Mouse (Mus musculus): ENCODE measurements at regions not wholly inside any gene's neighbourhood (a gene's known extent, or its start where the extent isn't known, plus 50 kb on each side); places are given as distances from the start of the nearest gene placed in this dataset.
"Not testable (repeated sequence)": the region's sequence is repeated elsewhere in the genome, so short reads cannot be mapped to it uniquely, and the experiment has no call there.

DNA sequence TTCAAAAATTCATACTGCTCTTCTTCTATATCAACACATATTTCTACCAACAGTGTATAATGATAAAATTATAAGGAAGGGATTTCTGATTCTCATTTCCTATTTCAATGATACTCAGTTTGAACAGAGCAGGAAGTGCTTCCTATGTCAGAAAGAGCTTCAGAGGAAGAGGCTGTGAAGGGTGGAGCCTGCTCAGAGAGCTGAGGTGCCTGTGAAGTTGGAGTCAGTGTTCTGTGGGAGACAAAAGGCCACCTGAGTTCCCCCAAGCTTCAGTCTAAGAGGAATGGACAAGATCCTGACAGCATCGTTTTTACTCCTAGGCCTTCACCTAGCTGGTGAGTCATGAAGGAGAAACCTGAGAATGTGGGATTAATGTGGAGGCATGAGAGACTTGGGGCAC, 613.5 kb downstream of the Dad1 start:
- H3K36me3 ChIP-seq; H3K27me3 ChIP-seq; H3K4me3 ChIP-seq (replicated peaks); H3K4me1 ChIP-seq (replicated peaks); ATAC-seq (ENCODE audit: insufficient number of reproducible peaks, insufficient read depth, low FRiP score, low TSS enrichment, low read depth); H3K4me2 ChIP-seq; H3K9ac ChIP-seq (replicated peaks); H3K9me3 ChIP-seq; H3K27ac ChIP-seq: not testable (repeated sequence)
- 78% methylated on average over 1 of the region's 1 CpGs for WGBS

DNA sequence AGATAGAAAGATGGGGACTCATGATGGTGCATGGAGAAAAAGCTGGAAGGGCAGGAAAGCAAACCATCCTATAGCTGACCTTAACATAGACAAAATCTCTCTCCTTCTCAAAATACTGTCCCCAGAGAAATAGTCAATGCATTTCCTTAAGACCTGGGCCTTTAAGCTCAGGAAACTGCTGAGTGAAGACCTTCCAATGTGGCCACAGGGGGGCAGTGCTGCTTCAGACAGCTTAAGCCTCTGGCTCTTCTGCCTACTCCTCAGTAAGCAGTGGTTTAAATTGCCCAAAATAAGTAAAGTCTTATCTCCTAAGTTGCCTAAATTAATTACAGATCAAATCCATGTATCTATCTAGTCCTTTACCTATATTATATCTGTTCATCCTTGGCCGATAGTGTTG, 616.2 kb downstream of the Dad1 start:
- H3K9me3 ChIP-seq; H3K4me3 ChIP-seq (replicated peaks); H3K4me1 ChIP-seq (replicated peaks); H3K27ac ChIP-seq; H3K4me2 ChIP-seq; H3K9ac ChIP-seq (replicated peaks); H3K36me3 ChIP-seq; ATAC-seq (ENCODE audit: insufficient number of reproducible peaks, insufficient read depth, low FRiP score, low TSS enrichment, low read depth); H3K27me3 ChIP-seq: not testable (repeated sequence)
- 75% methylated on average over 1 of the region's 1 CpGs for WGBS

DNA sequence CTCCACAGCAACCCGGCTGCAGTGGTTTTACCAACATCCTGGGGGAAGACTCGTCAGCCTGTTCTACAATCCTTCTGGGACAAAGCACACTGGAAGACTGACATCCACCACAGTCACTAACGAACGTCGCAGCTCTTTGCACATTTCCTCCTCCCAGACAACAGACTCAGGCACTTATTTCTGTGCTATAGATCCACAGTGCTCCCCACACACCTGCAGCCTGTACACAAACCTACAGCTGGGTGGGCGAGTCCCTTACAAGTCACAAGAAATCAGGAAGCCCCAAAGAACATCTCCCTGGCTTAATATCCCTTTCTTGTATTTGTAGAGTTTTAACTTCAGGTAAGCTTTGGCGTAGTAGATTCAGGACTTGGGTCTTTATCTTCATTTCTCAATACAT, 618.7 kb downstream of the Dad1 start:
- H3K4me1 ChIP-seq (replicated peaks); H3K4me3 ChIP-seq (replicated peaks); H3K36me3 ChIP-seq; H3K9ac ChIP-seq (replicated peaks); H3K27me3 ChIP-seq; H3K9me3 ChIP-seq; H3K27ac ChIP-seq; H3K4me2 ChIP-seq; ATAC-seq (ENCODE audit: insufficient number of reproducible peaks, insufficient read depth, low FRiP score, low TSS enrichment, low read depth): not testable (repeated sequence)
- WGBS: 54% methylated on average over 7 of the region's 7 CpGs

DNA sequence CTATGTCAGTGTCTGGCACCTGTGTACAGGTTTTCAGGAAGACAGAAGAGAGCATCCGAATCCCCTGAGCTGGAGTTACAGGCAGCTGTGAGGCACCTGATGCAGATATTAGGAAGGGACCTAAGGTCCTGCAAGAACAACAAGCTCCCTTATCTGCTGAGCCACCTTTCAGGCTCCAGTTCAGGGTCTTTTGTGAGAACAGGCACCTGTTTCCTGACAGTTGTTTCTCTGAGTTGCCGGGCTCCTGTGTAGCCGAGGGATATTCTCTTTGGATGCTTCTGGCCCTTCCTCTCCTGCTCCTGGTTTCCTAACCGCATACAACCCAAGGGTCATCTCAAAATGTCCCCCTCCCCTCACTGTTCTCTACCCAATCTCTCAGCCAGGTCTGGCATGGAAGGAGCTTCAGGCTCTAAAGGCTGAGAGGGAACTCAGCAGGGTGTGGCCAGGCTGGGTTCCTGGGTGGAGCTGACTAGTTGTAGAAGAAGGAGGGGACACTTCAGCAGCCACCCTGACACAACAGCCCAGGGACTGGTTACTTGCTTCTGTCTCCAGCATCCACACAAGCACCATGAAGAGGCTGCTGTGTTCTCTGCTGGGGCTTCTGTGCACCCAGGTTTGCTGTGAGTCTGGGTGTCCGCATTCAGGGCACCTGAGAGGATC, 619.5 kb downstream of the Dad1 start:
- WGBS: 52% methylated on average over 5 of the region's 5 CpGs
- not testable (repeated sequence) for H3K4me1 ChIP-seq (replicated peaks); H3K4me3 ChIP-seq (replicated peaks); H3K4me2 ChIP-seq; H3K9ac ChIP-seq (replicated peaks); H3K27me3 ChIP-seq; H3K36me3 ChIP-seq; H3K9me3 ChIP-seq; ATAC-seq (ENCODE audit: insufficient number of reproducible peaks, insufficient read depth, low FRiP score, low TSS enrichment, low read depth); H3K27ac ChIP-seq

DNA sequence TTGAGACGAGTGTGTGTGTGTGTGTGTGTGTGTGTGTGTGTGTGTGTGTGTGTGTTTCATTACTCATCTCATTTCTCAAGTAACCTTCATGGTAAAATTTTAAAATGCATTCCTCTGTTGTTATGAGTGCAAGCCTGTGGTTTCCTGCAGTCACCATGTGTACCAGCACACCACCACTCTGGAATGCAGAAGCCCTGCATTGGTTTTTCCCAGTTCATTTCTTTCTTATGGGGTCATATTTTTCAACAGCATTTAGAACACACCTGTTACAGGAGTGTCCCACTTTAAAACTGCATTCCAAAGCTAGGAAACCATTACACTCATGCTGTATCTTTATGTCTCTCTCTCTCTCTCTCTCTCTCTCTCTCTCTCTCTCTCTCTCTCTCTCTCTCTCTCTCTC, 620.2 kb downstream of the Dad1 start:
- not testable (repeated sequence) for H3K9ac ChIP-seq (replicated peaks); H3K4me2 ChIP-seq; H3K9me3 ChIP-seq; H3K36me3 ChIP-seq; H3K4me3 ChIP-seq (replicated peaks); H3K4me1 ChIP-seq (replicated peaks); ATAC-seq (ENCODE audit: insufficient number of reproducible peaks, insufficient read depth, low FRiP score, low TSS enrichment, low read depth); H3K27ac ChIP-seq; H3K27me3 ChIP-seq
- 63% methylated on average over 1 of the region's 1 CpGs for WGBS

DNA sequence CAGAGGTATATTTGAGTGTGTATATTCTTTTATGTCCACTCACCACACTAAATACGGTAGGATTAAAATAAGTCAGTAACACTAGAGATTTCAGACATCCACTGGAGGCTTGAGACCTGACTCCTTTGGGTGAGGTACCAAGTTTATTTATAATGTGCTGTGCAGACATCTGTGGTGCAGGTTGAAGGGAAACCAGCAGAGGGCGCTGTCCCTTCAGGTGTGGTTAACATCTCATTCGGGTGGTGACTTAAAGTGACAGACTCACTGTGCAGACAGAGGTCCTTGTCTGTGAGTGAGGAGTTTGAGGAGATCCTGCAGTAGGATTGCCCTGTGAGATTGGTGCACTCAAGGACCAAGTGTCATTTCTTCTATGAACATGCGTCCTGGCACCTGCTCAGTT, 632.5 kb downstream of the Dad1 start:
- WGBS: 58% methylated on average over 4 of the region's 4 CpGs
- H3K4me2 ChIP-seq; H3K36me3 ChIP-seq; H3K4me1 ChIP-seq (replicated peaks); H3K9ac ChIP-seq (replicated peaks); H3K9me3 ChIP-seq; ATAC-seq (ENCODE audit: insufficient number of reproducible peaks, insufficient read depth, low FRiP score, low TSS enrichment, low read depth); H3K27me3 ChIP-seq; H3K27ac ChIP-seq; H3K4me3 ChIP-seq (replicated peaks): not testable (repeated sequence)

DNA sequence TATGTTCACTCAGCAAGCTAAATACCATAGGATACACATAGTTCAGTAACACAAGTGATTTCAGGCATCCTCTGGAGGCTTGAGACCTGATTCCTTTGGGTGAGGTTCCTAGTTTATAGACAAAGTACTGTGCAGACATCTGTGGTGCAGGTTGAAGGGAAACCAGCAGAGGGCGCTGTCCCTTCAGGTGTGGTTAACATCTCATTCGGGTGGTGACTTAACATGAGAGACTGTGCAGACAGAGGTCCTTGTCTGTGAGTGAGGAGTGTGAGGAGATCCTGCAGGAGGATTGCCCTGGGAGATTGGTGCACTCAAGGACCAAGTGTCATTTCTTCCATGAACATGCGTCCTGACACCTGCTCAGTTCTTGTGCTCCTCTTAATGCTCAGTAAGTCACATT, 637.8 kb downstream of the Dad1 start:
- H3K4me1 ChIP-seq (replicated peaks); H3K27ac ChIP-seq; H3K9ac ChIP-seq (replicated peaks); H3K9me3 ChIP-seq; H3K4me3 ChIP-seq (replicated peaks); H3K27me3 ChIP-seq; H3K36me3 ChIP-seq; ATAC-seq (ENCODE audit: insufficient number of reproducible peaks, insufficient read depth, low FRiP score, low TSS enrichment, low read depth); H3K4me2 ChIP-seq: not testable (repeated sequence)
- WGBS: 44% methylated on average over 3 of the region's 3 CpGs

DNA sequence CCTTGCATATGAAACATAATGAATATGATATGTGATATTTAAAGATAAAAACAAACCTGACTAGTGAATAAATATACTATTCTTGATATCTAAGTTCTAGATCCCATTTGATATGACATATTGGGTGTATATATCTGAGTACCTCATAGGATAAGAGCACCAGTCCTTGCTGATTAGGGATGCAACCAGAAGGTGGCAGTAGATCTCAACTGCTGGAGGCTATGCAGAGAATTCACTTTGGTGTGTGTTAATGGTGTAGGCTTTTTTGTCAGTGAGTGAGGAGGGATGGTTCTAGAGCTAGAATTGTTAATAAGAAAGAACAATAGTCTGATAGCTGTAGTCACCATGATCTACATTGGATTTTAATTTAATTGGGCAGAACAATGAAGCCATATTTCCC, 639.6 kb downstream of the Dad1 start:
- Histone ChIP-seq H3K36me3 (no peaks in the 10 kb centered on the region), H3K4me1 (replicated peaks) (no peaks in the 10 kb centered on the region), H3K4me2 (no peak overlapping the region), H3K9ac (replicated peaks) (no peak overlapping the region), H3K9me3 (no peaks in the 10 kb centered on the region), H3K27me3 (no peaks in the 10 kb centered on the region), H3K27ac (no peak overlapping the region), H3K4me3 (replicated peaks) (no peak overlapping the region)
- ATAC-seq (ENCODE audit: insufficient number of reproducible peaks, insufficient read depth, low FRiP score, low TSS enrichment, low read depth): no peak

DNA sequence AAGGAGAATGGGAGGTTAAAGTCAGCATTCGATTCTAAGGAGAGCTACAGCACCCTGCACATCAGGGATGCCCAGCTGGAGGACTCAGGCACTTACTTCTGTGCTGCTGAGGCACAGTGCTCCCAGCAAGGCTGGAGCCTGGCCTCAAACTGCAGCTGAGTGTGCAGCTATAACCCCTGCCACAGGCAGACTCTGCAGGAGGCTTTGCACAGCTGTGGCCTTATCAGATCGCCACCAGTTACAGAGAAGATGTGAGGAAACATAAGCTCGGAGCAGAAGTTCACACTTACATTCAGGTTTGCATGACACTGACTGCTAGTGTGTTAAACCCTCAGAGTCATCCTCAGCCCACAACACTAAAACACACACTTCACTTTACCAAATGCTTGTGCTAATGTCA, 654.6 kb downstream of the Dad1 start:
- H3K9ac ChIP-seq (replicated peaks); H3K27ac ChIP-seq; H3K4me1 ChIP-seq (replicated peaks); H3K4me2 ChIP-seq; H3K36me3 ChIP-seq; H3K27me3 ChIP-seq; ATAC-seq (ENCODE audit: insufficient number of reproducible peaks, insufficient read depth, low FRiP score, low TSS enrichment, low read depth); H3K4me3 ChIP-seq (replicated peaks); H3K9me3 ChIP-seq: not testable (repeated sequence)
- 71% methylated on average over 3 of the region's 3 CpGs for WGBS

DNA sequence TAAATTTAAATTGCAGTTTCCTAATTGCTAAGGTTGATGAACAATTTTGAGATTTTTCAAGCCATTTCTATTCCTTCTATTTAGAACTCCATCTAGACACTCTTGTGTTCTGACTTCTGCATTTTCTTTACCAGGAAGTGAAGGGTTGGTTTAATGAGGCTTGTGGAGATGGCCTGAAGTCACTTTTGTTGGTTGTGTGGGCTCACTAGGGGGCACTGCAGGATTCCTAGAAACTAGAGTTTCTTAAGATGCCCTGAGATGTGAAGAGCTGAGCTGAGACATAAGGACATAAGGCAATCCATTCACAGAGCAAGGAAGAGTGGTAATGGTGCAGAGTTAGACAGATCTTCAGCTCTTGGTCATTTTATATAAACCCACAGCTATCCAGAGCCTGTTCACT, 656.6 kb downstream of the Dad1 start:
- H3K9ac ChIP-seq (replicated peaks); H3K4me1 ChIP-seq (replicated peaks); H3K27me3 ChIP-seq; H3K36me3 ChIP-seq; H3K27ac ChIP-seq; H3K4me3 ChIP-seq (replicated peaks); ATAC-seq (ENCODE audit: insufficient number of reproducible peaks, insufficient read depth, low FRiP score, low TSS enrichment, low read depth); H3K9me3 ChIP-seq; H3K4me2 ChIP-seq: not testable (repeated sequence)

DNA sequence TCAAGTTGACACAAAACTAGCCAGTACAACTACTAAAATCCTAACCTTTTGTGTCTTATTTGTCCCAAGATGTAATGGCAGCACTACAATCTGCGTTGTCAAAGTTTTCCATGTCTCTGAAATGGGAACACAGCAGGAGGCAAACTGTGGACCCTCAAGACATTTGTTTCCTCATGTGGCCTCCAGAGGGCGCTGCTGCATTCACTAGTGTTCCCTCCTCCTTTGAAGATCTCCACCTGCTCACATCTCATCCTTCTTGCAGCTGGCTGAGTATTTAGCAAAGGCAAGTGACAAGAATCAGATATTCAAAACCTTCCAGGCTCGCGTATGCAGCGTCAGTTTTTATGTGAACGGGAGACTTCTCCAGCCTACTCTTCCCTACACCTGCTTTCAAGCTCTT, 663.3 kb downstream of the Dad1 start:
- not testable (repeated sequence) for H3K4me1 ChIP-seq (replicated peaks); H3K9me3 ChIP-seq; ATAC-seq (ENCODE audit: insufficient number of reproducible peaks, insufficient read depth, low FRiP score, low TSS enrichment, low read depth); H3K27ac ChIP-seq; H3K4me2 ChIP-seq; H3K27me3 ChIP-seq; H3K36me3 ChIP-seq; H3K9ac ChIP-seq (replicated peaks); H3K4me3 ChIP-seq (replicated peaks)
- 48% methylated on average over 6 of the region's 6 CpGs for WGBS

DNA sequence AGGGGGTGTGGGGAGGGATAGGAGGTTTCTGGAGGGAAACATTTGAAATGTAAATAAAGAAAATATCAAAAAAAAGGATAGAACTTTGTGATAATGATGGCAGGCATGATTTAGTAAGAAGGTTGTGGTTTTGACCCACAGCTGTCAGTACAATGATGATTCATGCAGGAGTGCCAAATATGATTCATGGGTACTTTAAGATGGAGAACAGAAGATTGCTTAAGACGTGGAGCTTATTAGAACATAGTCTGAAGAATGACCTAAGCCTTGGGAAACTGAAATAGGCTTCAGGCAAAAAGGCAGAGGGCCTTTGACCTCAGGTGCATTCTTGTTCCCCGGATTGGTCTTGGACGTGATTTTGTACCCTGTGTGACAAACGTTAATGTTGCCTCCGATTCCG, 671.4 kb downstream of the Dad1 start:
- H3K36me3 ChIP-seq; H3K9me3 ChIP-seq; H3K27ac ChIP-seq; H3K9ac ChIP-seq (replicated peaks); H3K4me2 ChIP-seq; ATAC-seq (ENCODE audit: insufficient number of reproducible peaks, insufficient read depth, low FRiP score, low TSS enrichment, low read depth); H3K4me3 ChIP-seq (replicated peaks); H3K4me1 ChIP-seq (replicated peaks); H3K27me3 ChIP-seq: not testable (repeated sequence)
- 89% methylated on average over 6 of the region's 6 CpGs for WGBS
